Mouse (Mus musculus) R1 (cell line): Measurements from ENCODE around the gene Gtf3c1.
"Not testable (repeated sequence)": the region's sequence is repeated elsewhere in the genome, so short reads cannot be mapped to it uniquely, and the experiment has no call there.

ENCODE experiments used
- DNase-seq: peaks from one replicate; pipeline ENCODE4 v3.0.0-alpha.2; 2018; ENCODE audit warnings: low read depth, low spot score

The Gtf3c1 gene

GRCm38 (mm10) chr7:125707593-125708022, at the start of gene Gtf3c1, which contains the start of gene D430042O09Rik:
TSS of gene Gtf3c1 (minus strand) at chr7:125707780.
TSS of gene D430042O09Rik (plus strand) at chr7:125707888.
- peak; percentile 98 for DNase-seq

GRCm38 (mm10) chr7:125756806-125757205, 49.2 kb upstream of the Gtf3c1 start:
- no peak for DNase-seq

- DNase-seq, result peak; percentile 11
Measured at GRCm38 (mm10) chr7:125753326-125753715, 45.7 kb upstream of the Gtf3c1 start.

GRCm38 (mm10) chr7:125752699-125753325, 45.2 kb upstream of the Gtf3c1 start:
- DNase-seq, result no peak

GRCm38 (mm10) chr7:125748186-125748585, 40.6 kb upstream of the Gtf3c1 start:
- DNase-seq, result peak; percentile 63

GRCm38 (mm10) chr7:125747316-125747690, 39.7 kb upstream of the Gtf3c1 start:
- DNase-seq, result peak; percentile 61

GRCm38 (mm10) chr7:125746621-125747315, 39.2 kb upstream of the Gtf3c1 start:
- no peak for DNase-seq

GRCm38 (mm10) chr7:125744774-125745173, 37.2 kb upstream of the Gtf3c1 start:
- DNase-seq, result no peak

GRCm38 (mm10) chr7:125741271-125741703, 33.7 kb upstream of the Gtf3c1 start:
- no peak for DNase-seq

GRCm38 (mm10) chr7:125740521-125740920, 32.9 kb upstream of the Gtf3c1 start:
- no peak for DNase-seq

- DNase-seq, result no peak
Measured at GRCm38 (mm10) chr7:125736366-125737015, 28.9 kb upstream of the Gtf3c1 start.

GRCm38 (mm10) chr7:125733791-125734190, 26.2 kb upstream of the Gtf3c1 start:
- no peak for DNase-seq

- no peak for DNase-seq
Measured at GRCm38 (mm10) chr7:125731679-125732078, 24.1 kb upstream of the Gtf3c1 start.

- no peak for DNase-seq
Measured at GRCm38 (mm10) chr7:125723189-125723972, 15.8 kb upstream of the Gtf3c1 start.

GRCm38 (mm10) chr7:125722127-125722526, 14.5 kb upstream of the Gtf3c1 start:
- peak; percentile 64 for DNase-seq

- no peak for DNase-seq
Measured at GRCm38 (mm10) chr7:125721033-125721432, 13.5 kb upstream of the Gtf3c1 start.

- DNase-seq, result no peak
Measured at GRCm38 (mm10) chr7:125720370-125720769, 12.8 kb upstream of the Gtf3c1 start.

GRCm38 (mm10) chr7:125717612-125718011, 10.0 kb upstream of the Gtf3c1 start:
- no peak for DNase-seq

- DNase-seq, result peak; percentile 85
Measured at GRCm38 (mm10) chr7:125716724-125717123, 9.1 kb upstream of the Gtf3c1 start.

- DNase-seq, result no peak
Measured at GRCm38 (mm10) chr7:125714803-125715202, 7.2 kb upstream of the Gtf3c1 start.

GRCm38 (mm10) chr7:125713542-125714055, 6.0 kb upstream of the Gtf3c1 start:
- not testable (repeated sequence) for DNase-seq

GRCm38 (mm10) chr7:125708100-125708499, 520 bp upstream of the Gtf3c1 start:
- no peak for DNase-seq
